Mouse (Mus musculus): ENCODE results near the gene Tef.

- TF ChIP-seq CTCF (IDR thresholded peaks at IDR 0.05; ENCODE audit: low read depth, low read length) (no peak), POLR2A (IDR thresholded peaks at IDR 0.05; ENCODE audit: insufficient read depth, low read length) (no peak)
Observed at GRCm38 (mm10) chr15:81812287-81812686, 10.1 kb downstream of the Tef start.

Measured in ES-Bruce4 (cell line).